Comparison of ENCODE assay signal across 7 mouse cellular contexts in genomic region chr16:58522677-58523043, GRCm38 (mm10). TPM values are rescaled to one million over a fixed set of nuclear protein-coding genes. Genes with fewer than 3 reads are reported as not detected.
DNase-seq lines count a peak whose midpoint lies in the region; ATAC-seq and TF ChIP-seq lines count a peak whose summit lies in the region.

No protein-coding gene starts in this region.

- ATAC-seq in lung, postnatal 0 days = peak; percentile 39
- peak; percentile 65 for ATAC-seq in embryonic facial prominence, embryonic 11.5 days (replicated peaks; ENCODE audit: insufficient number of reproducible peaks, low FRiP score, low TSS enrichment, low read depth)
- ATAC-seq in hindbrain, embryonic 13.5 days (ENCODE audit: low FRiP score) = peak; percentile 74
- peak; percentile 68 for ATAC-seq in midbrain, embryonic 11.5 days (ENCODE audit: low FRiP score)

- peak overlapping the region; percentile 79 for H3K4me3 ChIP-seq in lung, postnatal 0 days (ENCODE audit: low read depth, low read length)
- H3K4me3 ChIP-seq in embryonic facial prominence, embryonic 11.5 days (ENCODE audit: low read depth, low read length) = peak overlapping the region; percentile 72
- H3K4me3 ChIP-seq in hindbrain, embryonic 13.5 days = peak overlapping the region; percentile 64
- peak overlapping the region; percentile 68 for H3K4me3 ChIP-seq in midbrain, embryonic 11.5 days (ENCODE audit: low read depth, low read length)

- H3K9ac ChIP-seq in lung, postnatal 0 days (replicated peaks; ENCODE audit: low read depth) = peak overlapping the region; percentile 86
- peak overlapping the region; percentile 84 for H3K9ac ChIP-seq in embryonic facial prominence, embryonic 11.5 days (replicated peaks; ENCODE audit: low read length)
- H3K9ac ChIP-seq in hindbrain, embryonic 13.5 days = peak overlapping the region; percentile 78
- H3K9ac ChIP-seq in midbrain, embryonic 11.5 days (ENCODE audit: low read length) = peak overlapping the region; percentile 81

- DNase-seq in lung, postnatal 0 days (ENCODE audit: low spot score) = peak; percentile 45
- no peak for DNase-seq in lung, postnatal 36 days
- DNase-seq in embryonic facial prominence, embryonic 11.5 days (ENCODE audit: low spot score) = peak; percentile 50
- DNase-seq in midbrain, embryonic 11.5 days (ENCODE audit: low spot score, missing footprints) = no peak
- no peak for DNase-seq in gastrocnemius, postnatal 14 days
- DNase-seq in adrenal gland, adult 2 months = no peak

- intact Hi-C loops in gastrocnemius, postnatal 14 days (cut with DNase I; ENCODE audit: low total_unique reads) = loop anchor here (5.0 kb wide), 1 partner anchor 55 kb away; no protein-coding TSS in a partner anchor

- no peak for TF ChIP-seq CTCF in lung, postnatal 0 days (IDR thresholded peaks at IDR 0.05)

- no peaks in the 10 kb centered on the region for H3K9me3 ChIP-seq in lung, postnatal 0 days (ENCODE audit: low read length)
- H3K9me3 ChIP-seq in embryonic facial prominence, embryonic 11.5 days (replicated peaks; ENCODE audit: control insufficient read depth, low read length) = no peaks in the 10 kb centered on the region
- H3K9me3 ChIP-seq in hindbrain, embryonic 13.5 days = peaks cover 5% of the 10 kb centered on the region
- peaks cover 3% of the 10 kb centered on the region; the same call in 1 of the 2 replicates for H3K9me3 ChIP-seq in midbrain, embryonic 11.5 days (ENCODE audit: control insufficient read depth, low read length)

- TF ChIP-seq EP300 in lung, postnatal 0 days (IDR thresholded peaks at IDR 0.05) = no peak

- no peaks in the 10 kb centered on the region for H3K36me3 ChIP-seq in lung, postnatal 0 days (ENCODE audit: insufficient read depth, low read length)
- H3K36me3 ChIP-seq in embryonic facial prominence, embryonic 11.5 days (replicated peaks; ENCODE audit: control insufficient read depth, insufficient read depth, low read depth, low read length) = no peaks in the 10 kb centered on the region
- H3K36me3 ChIP-seq in hindbrain, embryonic 13.5 days = no peaks in the 10 kb centered on the region
- H3K36me3 ChIP-seq in midbrain, embryonic 11.5 days (ENCODE audit: control insufficient read depth, insufficient read depth, low read length) = no peaks in the 10 kb centered on the region

- peak overlapping the region; percentile 95 for H3K4me2 ChIP-seq in lung, postnatal 0 days (replicated peaks; ENCODE audit: low read depth, low read length)
- H3K4me2 ChIP-seq in embryonic facial prominence, embryonic 11.5 days (ENCODE audit: low read depth, low read length) = peak overlapping the region; percentile 69
- H3K4me2 ChIP-seq in hindbrain, embryonic 13.5 days = peak overlapping the region; percentile 96
- H3K4me2 ChIP-seq in midbrain, embryonic 11.5 days = peak overlapping the region; percentile 87

- peak overlapping the region; percentile 86 for H3K27ac ChIP-seq in lung, postnatal 0 days (ENCODE audit: low read length)
- peak overlapping the region; percentile 52; the same call in 1 of the 2 replicates for H3K27ac ChIP-seq in embryonic facial prominence, embryonic 11.5 days (replicated peaks; ENCODE audit: low read depth, low read length)
- H3K27ac ChIP-seq in hindbrain, embryonic 13.5 days = peak overlapping the region; percentile 81
- H3K27ac ChIP-seq in midbrain, embryonic 11.5 days (ENCODE audit: low read depth, low read length) = peak overlapping the region; percentile 51; the same call in 1 of the 2 replicates

- H3K27me3 ChIP-seq in lung, postnatal 0 days (replicated peaks; ENCODE audit: insufficient read depth, low read length) = no peaks in the 10 kb centered on the region
- no peaks in the 10 kb centered on the region for H3K27me3 ChIP-seq in embryonic facial prominence, embryonic 11.5 days (ENCODE audit: control insufficient read depth, insufficient read depth, low read length)
- H3K27me3 ChIP-seq in hindbrain, embryonic 13.5 days = peaks cover 16% of the 10 kb centered on the region
- no peaks in the 10 kb centered on the region; the same call in 1 of the 2 replicates for H3K27me3 ChIP-seq in midbrain, embryonic 11.5 days (ENCODE audit: control insufficient read depth, insufficient read depth, low read length)

- H3K4me1 ChIP-seq in lung, postnatal 0 days (ENCODE audit: insufficient read depth, low read depth, low read length) = peaks cover 4% of the 10 kb centered on the region; the same call in 1 of the 2 replicates
- no peaks in the 10 kb centered on the region for H3K4me1 ChIP-seq in embryonic facial prominence, embryonic 11.5 days (ENCODE audit: control insufficient read depth, insufficient read depth, low read length)
- H3K4me1 ChIP-seq in hindbrain, embryonic 13.5 days (replicated peaks) = peaks cover 5% of the 10 kb centered on the region; the same call in 1 of the 2 replicates
- H3K4me1 ChIP-seq in midbrain, embryonic 11.5 days (ENCODE audit: control insufficient read depth, insufficient read depth, low read length) = peaks cover 5% of the 10 kb centered on the region; the same call in 1 of the 2 replicates

- 3% methylated on average over 16 of the region's 16 CpGs for WGBS in lung, postnatal 0 days
- under 1% methylated on average over 16 of the region's 16 CpGs for WGBS in embryonic facial prominence, embryonic 11.5 days
- under 1% methylated on average over 16 of the region's 16 CpGs for WGBS in hindbrain, embryonic 13.5 days
- WGBS in midbrain, embryonic 11.5 days = under 1% methylated on average over 16 of the region's 16 CpGs

RNA-seq across cellular contexts. Expression of gene St3gal6, which starts 1.4 kb away (rescaled TPM):
- 52.3 and 56.0 TPM in 2 replicates for polyA plus RNA-seq in lung, postnatal 0 days (2015; fragmentation: Nextera tagmentation; extraction: Ambion mirVana)
- polyA plus RNA-seq in embryonic facial prominence, embryonic 11.5 days (2014; fragmentation: Nextera tagmentation; extraction: Ambion mirVana) = 8.1 and 9.9 TPM in 2 replicates
- polyA plus RNA-seq in hindbrain, embryonic 13.5 days (2015; fragmentation: Nextera tagmentation; extraction: Ambion mirVana) = 9.5 and 12.7 TPM in 2 replicates
- 10.4 and 11.8 TPM in 2 replicates for polyA plus RNA-seq in midbrain, embryonic 11.5 days (2014; fragmentation: Nextera tagmentation; extraction: Ambion mirVana)
- total RNA-seq in gastrocnemius, postnatal 14 days (2021) = 10 to 100 TPM; 45.5 to 50.0 TPM
- 10 to 100 TPM; 37.3 to 39.8 TPM for total RNA-seq in adrenal gland, adult 2 months (2021)
- polyA plus RNA-seq in adrenal gland, adult 2 months (2012; rRNA removed) = 13.3 and 17.9 TPM in 2 replicates

Comparison
In these comparisons a context has a peak if more than half of its experiments do, and no peak if none do; other contexts are left out.
1. DNase-seq: peak in lung, postnatal 0 days (single experiment) and embryonic facial prominence, embryonic 11.5 days (single experiment); none in lung, postnatal 36 days (single experiment), midbrain, embryonic 11.5 days (single experiment), gastrocnemius, postnatal 14 days (single experiment) and adrenal gland, adult 2 months (single experiment).
2. Peak in every context shown above with its lines, with median percentiles within 50 percentile points of each other: ATAC-seq, H3K27ac ChIP-seq, H3K4me2 ChIP-seq, H3K4me3 ChIP-seq and H3K9ac ChIP-seq.